Mouse (Mus musculus) embryonic facial prominence, embryonic 14.5 days (tissue): Measurements from ENCODE around the gene Tnik. TPM values are rescaled to one million over a fixed set of nuclear protein-coding genes. Genes with fewer than 3 reads are reported as not detected.

Source experiments
- ATAC-seq: fragments of 200-750 bp; cut with Nextera tagmentation; 2 replicates; pipeline ENCODE4 v1.8.0; 2017; ENCODE audit warnings: low read depth, moderate number of reproducible peaks, moderate TSS enrichment
- DNase-seq: peaks from one replicate; pipeline ENCODE4 v3.0.0-alpha.2; 2015; ENCODE audit warnings: low spot score
- H3K27ac ChIP-seq: fragments of 300-500 bp; sonication (generic); replicated peaks from 2 replicates; pipeline ENCODE4 v1.5.1; 2014; ENCODE audit warnings: low read depth, mild to moderate bottlenecking, low read length, moderate library complexity
- H3K27me3 ChIP-seq: fragments of 300-500 bp; sonication (generic); replicated peaks from 2 replicates; pipeline ENCODE4 v1.6.1; 2014; ENCODE audit warnings: low read length; ENCODE audit not compliant: control insufficient read depth, insufficient read depth
- H3K36me3 ChIP-seq: fragments of 300-500 bp; sonication (generic); 2 replicates; pipeline ENCODE4 v1.6.1; 2014; ENCODE audit warnings: low read length, mixed read lengths; ENCODE audit not compliant: control insufficient read depth, insufficient read depth
- H3K4me1 ChIP-seq: fragments of 300-500 bp; sonication (generic); 2 replicates; pipeline ENCODE4 v1.6.1; 2014; ENCODE audit warnings: antibody characterized with exemption, low read length; ENCODE audit not compliant: control insufficient read depth, insufficient read depth
- H3K4me2 ChIP-seq: fragments of 300-500 bp; sonication (generic); 2 replicates; pipeline ENCODE4 v1.6.1; 2014; ENCODE audit warnings: low read depth, mild to moderate bottlenecking, low read length, moderate library complexity, mixed read lengths
- H3K4me3 ChIP-seq: fragments of 300-500 bp; sonication (generic); 2 replicates; pipeline ENCODE4 v1.5.1; 2014; ENCODE audit warnings: low read depth, mild to moderate bottlenecking, low read length
- H3K9ac ChIP-seq: fragments of 300-500 bp; sonication (generic); 2 replicates; pipeline ENCODE4 v1.6.1; 2014; ENCODE audit warnings: low read depth, mild to moderate bottlenecking, low read length, moderate library complexity, mixed read lengths
- H3K9me3 ChIP-seq: fragments of 300-500 bp; sonication (generic); 2 replicates; pipeline ENCODE4 v1.6.1; 2016; ENCODE audit warnings: low read length; ENCODE audit not compliant: control insufficient read depth
- WGBS: fragments of 180-500 bp; shearing (Covaris S2); extraction: QIAGEN DNeasy Blood & Tissue Kit; methylation state at CpG from one replicate; pipeline ENCODE4 v1.1.7; 2014; 5-methylcytosine and 5-hydroxymethylcytosine counted together
- polyA plus RNA-seq: library from polyadenylated mRNA; unstranded; fragments of >200 nt; fragmentation: Nextera tagmentation; extraction: Ambion mirVana; gene quantifications from 2 replicates; pipeline ENCODE4 v1.2.1, GENCODE M21; 2014

Tnik gene
- polyA plus RNA-seq, 1 experiment from 2014 or later, result 19.4 TPM

GRCm38 (mm10) chr3:28694811-28695210 lies 431.8 kb downstream of the Tnik start:
- Histone ChIP-seq H3K27ac (no peak overlapping the region), H3K4me3 (no peak overlapping the region), H3K9me3 (no peaks in the 10 kb centered on the region), H3K4me1 (no peaks in the 10 kb centered on the region), H3K9ac (no peak overlapping the region), H3K4me2 (no peak overlapping the region), H3K36me3 (no peaks in the 10 kb centered on the region), H3K27me3 (no peaks in the 10 kb centered on the region)
- DNase-seq, result no peak
- no peak for ATAC-seq
- 92% methylated on average over 5 of the region's 5 CpGs for WGBS

- Histone ChIP-seq H3K4me1 (no peaks in the 10 kb centered on the region), H3K36me3 (no peaks in the 10 kb centered on the region), H3K9ac (no peak overlapping the region), H3K27me3 (no peaks in the 10 kb centered on the region), H3K4me2 (no peak overlapping the region), H3K27ac (no peak overlapping the region), H3K9me3 (no peaks in the 10 kb centered on the region), H3K4me3 (no peak overlapping the region)
- ATAC-seq, result no peak
- DNase-seq, result no peak
- 64% methylated on average over 13 of the region's 13 CpGs for WGBS
Observed at GRCm38 (mm10) chr3:28695608-28696007, 432.6 kb downstream of the Tnik start.

- Histone ChIP-seq H3K4me3 (no peak overlapping the region), H3K4me1 (no peaks in the 10 kb centered on the region), H3K9ac (no peak overlapping the region), H3K27ac (no peak overlapping the region), H3K27me3 (no peaks in the 10 kb centered on the region), H3K4me2 (no peak overlapping the region), H3K36me3 (no peaks in the 10 kb centered on the region), H3K9me3 (no peaks in the 10 kb centered on the region)
- no peak for DNase-seq
- ATAC-seq, result no peak
- 72% methylated on average over 10 of the region's 10 CpGs for WGBS
Observed at GRCm38 (mm10) chr3:28696162-28696561, 433.1 kb downstream of the Tnik start.

- no peaks in the 10 kb centered on the region for H3K4me1 ChIP-seq
- ATAC-seq (no peak), DNase-seq (no peak)
- no peak within 1 kb of the TSS for H3K4me2 ChIP-seq
- no peak within 1 kb of the TSS for H3K9ac ChIP-seq
- no peaks in the 10 kb centered on the region for H3K9me3 ChIP-seq
- no peak within 1 kb of the TSS for H3K4me3 ChIP-seq
- H3K27me3 ChIP-seq, result no peaks in the 10 kb centered on the region
- H3K36me3 ChIP-seq, result no peaks in the 10 kb centered on the region
- H3K27ac ChIP-seq, result no peak within 1 kb of the TSS
- 80% methylated on average over 2 of the region's 2 CpGs for WGBS
Observed at GRCm38 (mm10) chr3:28697797-28698196, 434.8 kb downstream of the Tnik start, which contains the start of gene Slc2a2. TSS of gene Slc2a2 (plus strand) at chr3:28697903.

GRCm38 (mm10) chr3:28699601-28700000 lies 436.6 kb downstream of the Tnik start:
- no peaks in the 10 kb centered on the region for H3K9me3 ChIP-seq
- H3K27ac ChIP-seq, result no peak overlapping the region
- ATAC-seq, result no peak
- no peaks in the 10 kb centered on the region for H3K27me3 ChIP-seq
- H3K4me1 ChIP-seq, result no peaks in the 10 kb centered on the region
- no peak overlapping the region for H3K4me3 ChIP-seq
- WGBS, result 69% methylated on average over 4 of the region's 4 CpGs
- no peak overlapping the region for H3K4me2 ChIP-seq
- H3K36me3 ChIP-seq, result no peaks in the 10 kb centered on the region
- no peak overlapping the region for H3K9ac ChIP-seq
- DNase-seq, result no peak

DNA sequence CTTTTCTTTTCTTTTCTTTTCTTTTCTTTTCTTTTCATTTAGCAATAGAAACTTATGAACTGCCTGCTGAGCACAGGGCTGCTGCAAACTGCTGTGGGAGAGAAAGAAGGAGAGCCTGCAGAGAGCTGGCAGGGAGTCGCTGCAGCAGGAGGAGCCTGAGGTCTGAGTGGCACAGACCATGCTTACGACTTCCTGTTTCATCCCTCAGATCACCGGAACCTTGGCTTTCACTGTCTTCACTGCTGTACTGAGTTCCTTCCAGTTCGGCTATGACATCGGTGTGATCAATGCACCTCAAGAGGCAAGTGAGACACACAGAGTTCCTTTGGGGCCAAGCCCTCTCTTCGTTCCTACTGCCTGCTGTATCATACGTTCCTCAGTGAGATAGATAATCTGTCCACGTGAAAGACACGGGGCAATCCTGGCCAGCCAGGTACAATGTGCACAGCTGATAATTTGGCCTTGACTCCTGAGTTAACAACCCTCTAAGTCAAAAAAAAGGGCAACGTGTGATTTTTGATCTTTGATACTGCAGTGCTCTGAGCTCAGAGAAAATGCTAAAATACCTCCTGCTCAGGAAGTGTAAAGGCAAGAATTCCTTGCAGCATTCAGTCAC lies 442.6 kb downstream of the Tnik start:
- no peaks in the 10 kb centered on the region for H3K27me3 ChIP-seq
- no peaks in the 10 kb centered on the region for H3K9me3 ChIP-seq
- H3K4me1 ChIP-seq, result no peaks in the 10 kb centered on the region
- ATAC-seq (no peak), DNase-seq (no peak)
- H3K4me3 ChIP-seq, result no peak overlapping the region
- no peaks in the 10 kb centered on the region for H3K36me3 ChIP-seq
- H3K4me2 ChIP-seq, result no peak overlapping the region
- 69% methylated on average over 10 of the region's 10 CpGs for WGBS
- no peak overlapping the region for H3K27ac ChIP-seq
- no peak overlapping the region for H3K9ac ChIP-seq

GRCm38 (mm10) chr3:28706736-28707135 lies 443.7 kb downstream of the Tnik start:
- no peaks in the 10 kb centered on the region for H3K27me3 ChIP-seq
- H3K9ac ChIP-seq, result no peak overlapping the region
- DNase-seq (no peak), ATAC-seq (no peak)
- no peak overlapping the region for H3K27ac ChIP-seq
- no peak overlapping the region for H3K4me3 ChIP-seq
- no peak overlapping the region for H3K4me2 ChIP-seq
- H3K9me3 ChIP-seq, result no peaks in the 10 kb centered on the region
- no peaks in the 10 kb centered on the region for H3K4me1 ChIP-seq
- H3K36me3 ChIP-seq, result no peaks in the 10 kb centered on the region
- WGBS, result 72% methylated on average over 4 of the region's 4 CpGs

- Histone ChIP-seq H3K36me3 (no peaks in the 10 kb centered on the region), H3K4me3 (no peak overlapping the region), H3K27me3 (no peaks in the 10 kb centered on the region), H3K4me2 (no peak overlapping the region), H3K4me1 (no peaks in the 10 kb centered on the region), H3K9ac (no peak overlapping the region), H3K27ac (no peak overlapping the region), H3K9me3 (no peaks in the 10 kb centered on the region)
- WGBS, result 85% methylated on average over 1 of the region's 1 CpGs
- DNase-seq (no peak), ATAC-seq (no peak)
Observed at GRCm38 (mm10) chr3:28709740-28710139, 446.7 kb downstream of the Tnik start.

GRCm38 (mm10) chr3:28713913-28714698 lies 451.1 kb downstream of the Tnik start:
- WGBS, result 73% methylated on average over 7 of the region's 7 CpGs
- H3K9ac ChIP-seq, result no peak overlapping the region
- no peaks in the 10 kb centered on the region for H3K4me1 ChIP-seq
- no peaks in the 10 kb centered on the region for H3K9me3 ChIP-seq
- ATAC-seq (no peak), DNase-seq (no peak)
- no peaks in the 10 kb centered on the region for H3K36me3 ChIP-seq
- no peaks in the 10 kb centered on the region for H3K27me3 ChIP-seq
- H3K4me3 ChIP-seq, result no peak overlapping the region
- H3K4me2 ChIP-seq, result no peak overlapping the region
- no peak overlapping the region for H3K27ac ChIP-seq
